Mouse (Mus musculus) embryonic facial prominence, embryonic 13.5 days (tissue): ENCODE measurements around the gene D630003M21Rik. TPM values are rescaled to one million over a fixed set of nuclear protein-coding genes. Genes with fewer than 3 reads are reported as not detected.

Experiments used
- ATAC-seq: fragments of 200-750 bp; cut with Nextera tagmentation; 2 replicates; pipeline ENCODE4 v1.8.0; 2017; ENCODE audit warnings: low read depth; ENCODE audit not compliant: insufficient number of reproducible peaks, insufficient read depth, low FRiP score, low TSS enrichment
- H3K27ac ChIP-seq: fragments of 300-500 bp; sonication (generic); 2 replicates; pipeline ENCODE4 v1.5.1; 2015; ENCODE audit warnings: moderate library complexity, mild to moderate bottlenecking, inconsistent platforms
- H3K27me3 ChIP-seq: fragments of 300-500 bp; sonication (generic); 2 replicates; pipeline ENCODE4 v1.6.1; 2015; ENCODE audit warnings: mild to moderate bottlenecking, inconsistent platforms
- H3K36me3 ChIP-seq: fragments of 300-500 bp; sonication (generic); 2 replicates; pipeline ENCODE4 v1.6.1; 2015; ENCODE audit warnings: mild to moderate bottlenecking, inconsistent platforms
- H3K4me1 ChIP-seq: fragments of 300-500 bp; sonication (generic); 2 replicates; pipeline ENCODE4 v1.6.1; 2015; ENCODE audit warnings: inconsistent platforms
- H3K4me2 ChIP-seq: fragments of 300-500 bp; sonication (generic); 2 replicates; pipeline ENCODE4 v1.6.1; 2015; ENCODE audit warnings: moderate library complexity, mild to moderate bottlenecking, inconsistent platforms
- H3K4me3 ChIP-seq: fragments of 300-500 bp; sonication (generic); 2 replicates; pipeline ENCODE4 v1.5.1; 2015; ENCODE audit warnings: mild to moderate bottlenecking, inconsistent platforms
- H3K9ac ChIP-seq: fragments of 300-500 bp; sonication (generic); 2 replicates; pipeline ENCODE4 v1.6.1; 2015; ENCODE audit warnings: mild to moderate bottlenecking, inconsistent platforms
- H3K9me3 ChIP-seq: fragments of 300-500 bp; sonication (generic); 2 replicates; pipeline ENCODE4 v1.6.1; 2016; ENCODE audit warnings: inconsistent platforms
- WGBS: fragments of 180-500 bp; shearing (Covaris S2); methylation state at CpG from one replicate; pipeline ENCODE4 v1.1.7; 2015; ENCODE audit warnings: mixed read lengths; 5-methylcytosine and 5-hydroxymethylcytosine counted together
- polyA plus RNA-seq: library from polyadenylated mRNA; unstranded; fragments of >200 nt; fragmentation: Nextera tagmentation; extraction: Ambion mirVana; gene quantifications from 2 replicates; pipeline ENCODE4 v1.2.1, GENCODE M21; 2015

Gene D630003M21Rik
- polyA plus RNA-seq, 1 experiment from 2014 or later: 7.5 TPM

GRCm38 (mm10) chr2:158233106-158233505 is 4.1 kb upstream of the D630003M21Rik start:
- 0 out of 2 replicates have a peak, but pooled peaks cover 5% of the 10 kb centered on the region for H3K9me3 ChIP-seq
- ATAC-seq: no peak
- no peak overlapping the region for H3K4me2 ChIP-seq
- H3K9ac ChIP-seq: no peak overlapping the region
- H3K4me1 ChIP-seq: peaks cover 32% of the 10 kb centered on the region
- 64% methylated on average over 3 of the region's 3 CpGs for WGBS
- H3K27ac ChIP-seq: no peak overlapping the region
- no peak overlapping the region for H3K4me3 ChIP-seq
- no peaks in the 10 kb centered on the region for H3K27me3 ChIP-seq
- no peaks in the 10 kb centered on the region for H3K36me3 ChIP-seq

- Histone ChIP-seq H3K36me3 (no peaks in the 10 kb centered on the region), H3K27me3 (no peaks in the 10 kb centered on the region), H3K4me1 (peaks cover 34% of the 10 kb centered on the region), H3K27ac (no peak overlapping the region; the same call in 1 of the 2 replicates), H3K4me2 (no peak overlapping the region), H3K9ac (no peak overlapping the region), H3K4me3 (no peak overlapping the region), H3K9me3 (0 out of 2 replicates have a peak, but pooled peaks cover 5% of the 10 kb centered on the region)
- no peak for ATAC-seq
- 53% methylated on average over 3 of the region's 3 CpGs for WGBS
Measured at GRCm38 (mm10) chr2:158232414-158232813, 3.4 kb upstream of the D630003M21Rik start.

- WGBS: 32% methylated on average over 5 of the region's 5 CpGs
- Histone ChIP-seq H3K4me3 (no peak overlapping the region), H3K27me3 (no peaks in the 10 kb centered on the region), H3K4me2 (no peak overlapping the region), H3K9me3 (no peaks in the 10 kb centered on the region), H3K9ac (no peak overlapping the region), H3K36me3 (no peaks in the 10 kb centered on the region), H3K4me1 (peaks cover 36% of the 10 kb centered on the region), H3K27ac (peak overlapping the region; percentile 22; the same call in 1 of the 2 replicates)
- ATAC-seq: no peak
Measured at GRCm38 (mm10) chr2:158231071-158231470, 2.0 kb upstream of the D630003M21Rik start.

GRCm38 (mm10) chr2:158230617-158231016 is 1.6 kb upstream of the D630003M21Rik start:
- peak overlapping the region; percentile 22; the same call in 1 of the 2 replicates for H3K27ac ChIP-seq
- H3K27me3 ChIP-seq: no peaks in the 10 kb centered on the region
- no peak for ATAC-seq
- H3K9me3 ChIP-seq: no peaks in the 10 kb centered on the region
- H3K9ac ChIP-seq: no peak overlapping the region
- WGBS: 33% methylated on average over 6 of the region's 6 CpGs
- H3K4me2 ChIP-seq: no peak overlapping the region
- peaks cover 36% of the 10 kb centered on the region for H3K4me1 ChIP-seq
- no peaks in the 10 kb centered on the region for H3K36me3 ChIP-seq
- no peak overlapping the region for H3K4me3 ChIP-seq

GRCm38 (mm10) chr2:158229503-158229892 is 476 bp upstream of the D630003M21Rik start:
- ATAC-seq: no peak
- H3K9me3 ChIP-seq: no peaks in the 10 kb centered on the region
- H3K4me2 ChIP-seq: peak overlapping the region; percentile 79
- no peaks in the 10 kb centered on the region for H3K36me3 ChIP-seq
- peaks cover 40% of the 10 kb centered on the region for H3K4me1 ChIP-seq
- H3K27ac ChIP-seq: peak overlapping the region; percentile 77; the same call in 1 of the 2 replicates
- H3K27me3 ChIP-seq: no peaks in the 10 kb centered on the region
- peak overlapping the region; percentile 52 for H3K4me3 ChIP-seq
- 26% methylated on average over 7 of the region's 7 CpGs for WGBS
- peak overlapping the region; percentile 74 for H3K9ac ChIP-seq

- no peak overlapping the region for H3K4me3 ChIP-seq
- no peak for ATAC-seq
- H3K27ac ChIP-seq: no peak overlapping the region
- no peaks in the 10 kb centered on the region for H3K9me3 ChIP-seq
- peaks cover 43% of the 10 kb centered on the region for H3K4me1 ChIP-seq
- WGBS: 70% methylated on average over 5 of the region's 5 CpGs
- H3K27me3 ChIP-seq: no peaks in the 10 kb centered on the region
- H3K9ac ChIP-seq: no peak overlapping the region
- peaks cover 1% of the 10 kb centered on the region; the same call in 1 of the 2 replicates for H3K36me3 ChIP-seq
- H3K4me2 ChIP-seq: no peak overlapping the region
Measured at GRCm38 (mm10) chr2:158225301-158225700, 3.7 kb downstream of the D630003M21Rik start.

GRCm38 (mm10) chr2:158223497-158223896 is 5.5 kb downstream of the D630003M21Rik start:
- no peak overlapping the region for H3K9ac ChIP-seq
- WGBS: 64% methylated on average over 3 of the region's 3 CpGs
- no peaks in the 10 kb centered on the region for H3K27me3 ChIP-seq
- H3K4me3 ChIP-seq: no peak overlapping the region
- H3K36me3 ChIP-seq: peaks cover 18% of the 10 kb centered on the region
- no peak overlapping the region for H3K4me2 ChIP-seq
- H3K4me1 ChIP-seq: peaks cover 32% of the 10 kb centered on the region
- peak overlapping the region; percentile 66 for H3K27ac ChIP-seq
- no peak for ATAC-seq
- no peaks in the 10 kb centered on the region for H3K9me3 ChIP-seq

GRCm38 (mm10) chr2:158222664-158223063 is 6.4 kb downstream of the D630003M21Rik start:
- Histone ChIP-seq H3K4me2 (no peak overlapping the region), H3K9me3 (no peaks in the 10 kb centered on the region), H3K27me3 (no peaks in the 10 kb centered on the region), H3K27ac (peak overlapping the region; percentile 66), H3K36me3 (peaks cover 26% of the 10 kb centered on the region), H3K4me3 (no peak overlapping the region), H3K9ac (no peak overlapping the region), H3K4me1 (peaks cover 32% of the 10 kb centered on the region)
- 42% methylated on average over 4 of the region's 4 CpGs for WGBS
- ATAC-seq: peak; percentile 66; the same call in 1 of the 2 replicates

GRCm38 (mm10) chr2:158221446-158222084 is 7.5 kb downstream of the D630003M21Rik start:
- H3K4me1 ChIP-seq: peaks cover 28% of the 10 kb centered on the region
- WGBS: 86% methylated on average over 9 of the region's 9 CpGs
- H3K4me3 ChIP-seq: no peak overlapping the region
- H3K9me3 ChIP-seq: no peaks in the 10 kb centered on the region
- no peak overlapping the region for H3K27ac ChIP-seq
- H3K36me3 ChIP-seq: peaks cover 36% of the 10 kb centered on the region
- no peak for ATAC-seq
- H3K9ac ChIP-seq: no peak overlapping the region
- H3K27me3 ChIP-seq: no peaks in the 10 kb centered on the region
- no peak overlapping the region for H3K4me2 ChIP-seq

GRCm38 (mm10) chr2:158219562-158219961 is 9.5 kb downstream of the D630003M21Rik start:
- no peak overlapping the region for H3K9ac ChIP-seq
- H3K4me3 ChIP-seq: no peak overlapping the region
- no peak overlapping the region for H3K4me2 ChIP-seq
- 87% methylated on average over 2 of the region's 2 CpGs for WGBS
- H3K36me3 ChIP-seq: peaks cover 37% of the 10 kb centered on the region
- no peaks in the 10 kb centered on the region for H3K9me3 ChIP-seq
- H3K27ac ChIP-seq: no peak overlapping the region
- H3K4me1 ChIP-seq: peaks cover 39% of the 10 kb centered on the region
- no peaks in the 10 kb centered on the region for H3K27me3 ChIP-seq
- ATAC-seq: no peak

GRCm38 (mm10) chr2:158216510-158216909 is 12.5 kb downstream of the D630003M21Rik start:
- Histone ChIP-seq H3K4me1 (peaks cover 16% of the 10 kb centered on the region), H3K9ac (no peak overlapping the region), H3K9me3 (no peaks in the 10 kb centered on the region), H3K27ac (no peak overlapping the region), H3K4me3 (no peak overlapping the region), H3K36me3 (peaks cover 51% of the 10 kb centered on the region), H3K4me2 (no peak overlapping the region), H3K27me3 (no peaks in the 10 kb centered on the region)
- ATAC-seq: no peak
- WGBS: 85% methylated on average over 8 of the region's 8 CpGs
